Mouse (Mus musculus) midbrain, embryonic 13.5 days (tissue): ENCODE data around the gene Cep57l1. TPM values are rescaled to one million over a fixed set of nuclear protein-coding genes. Genes with fewer than 3 reads are reported as not detected.
A peak's percentile ranks its signal among the peaks of the same experiment; 100 is the strongest.

Experiments used
- ATAC-seq: fragments of 200-750 bp; cut with Nextera tagmentation; 2 replicates; pipeline ENCODE4 v1.8.0; 2017; ENCODE audit warnings: mild to moderate bottlenecking, moderate TSS enrichment, moderate library complexity
- H3K27ac ChIP-seq: fragments of 300-500 bp; sonication (generic); 2 replicates; pipeline ENCODE4 v1.5.1; 2015; ENCODE audit warnings: inconsistent platforms, mild to moderate bottlenecking, moderate library complexity
- H3K27me3 ChIP-seq: fragments of 300-500 bp; sonication (generic); 2 replicates; pipeline ENCODE4 v1.6.1; 2015; ENCODE audit warnings: mild to moderate bottlenecking, inconsistent platforms
- H3K36me3 ChIP-seq: fragments of 300-500 bp; sonication (generic); 2 replicates; pipeline ENCODE4 v1.6.1; 2015; ENCODE audit warnings: mild to moderate bottlenecking, inconsistent platforms
- H3K4me1 ChIP-seq: fragments of 300-500 bp; sonication (generic); replicated peaks from 2 replicates; pipeline ENCODE4 v1.6.1; 2015; ENCODE audit warnings: inconsistent platforms
- H3K4me2 ChIP-seq: fragments of 300-500 bp; sonication (generic); replicated peaks from 2 replicates; pipeline ENCODE4 v1.6.1; 2015; ENCODE audit warnings: moderate library complexity, mild to moderate bottlenecking, inconsistent platforms
- H3K4me3 ChIP-seq: fragments of 300-500 bp; sonication (generic); replicated peaks from 2 replicates; pipeline ENCODE4 v1.5.1; 2015; ENCODE audit warnings: mild to moderate bottlenecking, inconsistent platforms
- H3K9ac ChIP-seq: fragments of 300-500 bp; sonication (generic); replicated peaks from 2 replicates; pipeline ENCODE4 v1.6.1; 2015; ENCODE audit warnings: mild to moderate bottlenecking, inconsistent platforms
- H3K9me3 ChIP-seq: fragments of 300-500 bp; sonication (generic); 2 replicates; pipeline ENCODE4 v1.6.1; 2016; ENCODE audit warnings: mild to moderate bottlenecking, inconsistent platforms
- WGBS: fragments of 180-500 bp; shearing (Covaris S2); methylation state at CpG from one replicate; pipeline ENCODE4 v1.1.7; 2015; 5-methylcytosine and 5-hydroxymethylcytosine counted together
- polyA plus RNA-seq: library from polyadenylated mRNA; unstranded; fragments of >200 nt; fragmentation: Nextera tagmentation; extraction: Ambion mirVana; gene quantifications from 2 replicates; pipeline ENCODE4 v1.2.1, GENCODE M21; 2015

Cep57l1 gene
- polyA plus RNA-seq, 1 experiment from 2014 or later = 16.5 TPM

GRCm38 (mm10) chr10:41812566-41812965, 2.9 kb upstream of the Cep57l1 start:
- Histone ChIP-seq H3K4me3 (peak overlapping the region; percentile 86), H3K4me2 (peak overlapping the region; percentile 73), H3K36me3 (no peaks in the 10 kb centered on the region), H3K9ac (peak overlapping the region; percentile 48), H3K4me1 (peaks cover 40% of the 10 kb centered on the region), H3K27ac (no peak overlapping the region), H3K27me3 (no peaks in the 10 kb centered on the region), H3K9me3 (no peaks in the 10 kb centered on the region)
- no peak for ATAC-seq
- WGBS = 75% methylated on average over 6 of the region's 6 CpGs

- Histone ChIP-seq H3K9ac (peak overlapping the region; percentile 84), H3K4me3 (peak overlapping the region; percentile 86), H3K9me3 (no peaks in the 10 kb centered on the region), H3K27ac (peak overlapping the region; percentile 96), H3K4me1 (peaks cover 40% of the 10 kb centered on the region), H3K4me2 (peak overlapping the region; percentile 73), H3K36me3 (no peaks in the 10 kb centered on the region), H3K27me3 (no peaks in the 10 kb centered on the region)
- no peak; the same call in 1 of the 2 replicates for ATAC-seq
- under 1% methylated on average over 36 of the region's 36 CpGs for WGBS
These were observed 1.1 kb upstream of the Cep57l1 start for GRCm38 (mm10) chr10:41810564-41811455.

- peak; percentile 87 for ATAC-seq
These were observed 446 bp downstream of the Cep57l1 start for GRCm38 (mm10) chr10:41809080-41809770.

GRCm38 (mm10) chr10:41805729-41806355, 3.8 kb downstream of the Cep57l1 start:
- Histone ChIP-seq H3K4me2 (no peak overlapping the region), H3K4me3 (no peak overlapping the region), H3K9me3 (peaks cover 27% of the 10 kb centered on the region), H3K4me1 (0 out of 2 replicates have a peak, but pooled peaks cover 4% of the 10 kb centered on the region), H3K27ac (no peak overlapping the region), H3K36me3 (peaks cover 30% of the 10 kb centered on the region), H3K9ac (no peak overlapping the region), H3K27me3 (no peaks in the 10 kb centered on the region)
- ATAC-seq = no peak
- 92% methylated on average over 2 of the region's 2 CpGs for WGBS

More at GRCm38 (mm10) chr10:41809080-41809770, 446 bp downstream of the Cep57l1 start:
- Histone ChIP-seq H3K4me1 (peaks cover 35% of the 10 kb centered on the region), H3K9me3 (no peaks in the 10 kb centered on the region), H3K36me3 (no peaks in the 10 kb centered on the region), H3K27me3 (no peaks in the 10 kb centered on the region), H3K4me3 (peak overlapping the region; percentile 86), H3K4me2 (peak overlapping the region; percentile 73), H3K27ac (peak overlapping the region; percentile 96), H3K9ac (peak overlapping the region; percentile 84)
- 2% methylated on average over 25 of the region's 25 CpGs for WGBS

- Histone ChIP-seq H3K4me1 (0 out of 2 replicates have a peak, but pooled peaks cover 4% of the 10 kb centered on the region), H3K27ac (no peak overlapping the region), H3K9ac (no peak overlapping the region), H3K27me3 (no peaks in the 10 kb centered on the region), H3K4me2 (no peak overlapping the region), H3K4me3 (no peak overlapping the region), H3K9me3 (peaks cover 39% of the 10 kb centered on the region), H3K36me3 (peaks cover 41% of the 10 kb centered on the region)
- no peak for ATAC-seq
- WGBS = 91% methylated on average over 3 of the region's 3 CpGs
These were observed 5.0 kb downstream of the Cep57l1 start for GRCm38 (mm10) chr10:41804711-41805110.

- WGBS = 96% methylated on average over 8 of the region's 8 CpGs
- Histone ChIP-seq H3K36me3 (peaks cover 53% of the 10 kb centered on the region), H3K4me3 (no peak overlapping the region), H3K9ac (no peak overlapping the region), H3K27ac (no peak overlapping the region), H3K27me3 (no peaks in the 10 kb centered on the region), H3K4me1 (no peaks in the 10 kb centered on the region), H3K4me2 (no peak overlapping the region), H3K9me3 (peaks cover 45% of the 10 kb centered on the region)
- ATAC-seq = no peak
These were observed 6.2 kb downstream of the Cep57l1 start for GRCm38 (mm10) chr10:41803467-41803866.

- no peak overlapping the region for H3K4me3 ChIP-seq
- no peak overlapping the region for H3K27ac ChIP-seq
- peaks cover 39% of the 10 kb centered on the region for H3K9me3 ChIP-seq
- H3K36me3 ChIP-seq = peaks cover 65% of the 10 kb centered on the region
- H3K4me1 ChIP-seq = no peaks in the 10 kb centered on the region
- no peak overlapping the region for H3K4me2 ChIP-seq
- H3K27me3 ChIP-seq = no peaks in the 10 kb centered on the region
- no peak overlapping the region for H3K9ac ChIP-seq
- ATAC-seq = no peak
- WGBS = 97% methylated on average over 8 of the region's 8 CpGs
These were observed 12.4 kb downstream of the Cep57l1 start for GRCm38 (mm10) chr10:41797253-41797652.

- H3K9ac ChIP-seq = no peak overlapping the region
- no peak overlapping the region for H3K4me3 ChIP-seq
- H3K4me1 ChIP-seq = no peaks in the 10 kb centered on the region
- 92% methylated on average over 6 of the region's 6 CpGs for WGBS
- no peak for ATAC-seq
- peaks cover 9% of the 10 kb centered on the region for H3K9me3 ChIP-seq
- H3K4me2 ChIP-seq = no peak overlapping the region
- H3K36me3 ChIP-seq = peaks cover 17% of the 10 kb centered on the region
- no peaks in the 10 kb centered on the region for H3K27me3 ChIP-seq
- H3K27ac ChIP-seq = no peak overlapping the region
These were observed 17.3 kb downstream of the Cep57l1 start for GRCm38 (mm10) chr10:41792375-41792774.

- Histone ChIP-seq H3K4me2 (no peak overlapping the region), H3K9me3 (no peaks in the 10 kb centered on the region), H3K36me3 (no peaks in the 10 kb centered on the region), H3K4me1 (no peaks in the 10 kb centered on the region), H3K27me3 (no peaks in the 10 kb centered on the region), H3K9ac (no peak overlapping the region), H3K27ac (no peak overlapping the region), H3K4me3 (no peak overlapping the region)
- no peak for ATAC-seq
- WGBS = 95% methylated on average over 6 of the region's 6 CpGs
These were observed 42.4 kb downstream of the Cep57l1 start for GRCm38 (mm10) chr10:41767254-41767653.

GRCm38 (mm10) chr10:41766280-41766679, 43.4 kb downstream of the Cep57l1 start:
- Histone ChIP-seq H3K9ac (no peak overlapping the region), H3K36me3 (no peaks in the 10 kb centered on the region), H3K4me1 (no peaks in the 10 kb centered on the region), H3K9me3 (no peaks in the 10 kb centered on the region), H3K27ac (no peak overlapping the region), H3K27me3 (no peaks in the 10 kb centered on the region), H3K4me3 (no peak overlapping the region), H3K4me2 (no peak overlapping the region)
- no peak for ATAC-seq
- 72% methylated on average over 4 of the region's 4 CpGs for WGBS

GRCm38 (mm10) chr10:41765586-41765985, 44.1 kb downstream of the Cep57l1 start:
- no peaks in the 10 kb centered on the region for H3K9me3 ChIP-seq
- no peaks in the 10 kb centered on the region for H3K36me3 ChIP-seq
- H3K4me1 ChIP-seq = no peaks in the 10 kb centered on the region
- 87% methylated on average over 4 of the region's 4 CpGs for WGBS
- no peak for ATAC-seq
- H3K9ac ChIP-seq = no peak overlapping the region
- H3K4me2 ChIP-seq = no peak overlapping the region
- no peak overlapping the region for H3K27ac ChIP-seq
- no peak overlapping the region for H3K4me3 ChIP-seq
- H3K27me3 ChIP-seq = no peaks in the 10 kb centered on the region
